Mouse (Mus musculus): ENCODE measurements around the gene Hhat.

DNA sequence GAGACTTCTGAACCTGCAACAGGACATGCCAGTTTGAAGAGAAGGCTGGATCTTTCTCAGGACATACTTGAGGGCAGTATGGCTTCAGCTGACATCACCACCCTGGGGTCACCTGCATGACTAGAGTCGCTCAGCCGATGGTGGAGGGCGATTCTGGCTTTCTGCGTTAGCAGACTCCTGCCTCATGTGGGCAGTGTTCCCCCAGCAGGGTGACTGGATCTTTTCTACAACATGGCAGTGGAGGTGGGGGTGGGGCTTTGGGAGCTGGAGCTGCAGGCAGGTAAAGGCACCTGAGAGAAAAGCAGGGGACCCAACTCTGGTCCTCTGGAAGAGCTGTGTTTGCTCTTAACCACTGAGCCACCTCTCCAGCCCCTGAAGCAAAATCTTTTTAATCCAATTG is 5.5 kb downstream of the Hhat start:
- TF ChIP-seq CTCF (IDR thresholded peaks at IDR 0.05; ENCODE audit: low read depth, low read length) (no peak), POLR2A (IDR thresholded peaks at IDR 0.05; ENCODE audit: borderline replicate concordance, low read depth, low read length) (no peak)

Data from bone marrow macrophage, adult 2 months (primary cell).